Mouse (Mus musculus): ENCODE data around the gene Il1rn.

Gene Il1rn

GRCm38 (mm10) chr2:24382456-24383230 is 46.0 kb downstream of the Il1rn start:
- DNase-seq, result no peak

- no peak for DNase-seq
Measured at GRCm38 (mm10) chr2:24383636-24384035, 47.0 kb downstream of the Il1rn start.

- no peak for DNase-seq
Measured at GRCm38 (mm10) chr2:24384393-24384792, 47.7 kb downstream of the Il1rn start.

- no peak for DNase-seq
Measured at GRCm38 (mm10) chr2:24385111-24385961, 48.7 kb downstream of the Il1rn start.

- DNase-seq, result no peak
Measured at GRCm38 (mm10) chr2:24386158-24386963, 49.7 kb downstream of the Il1rn start.

- DNase-seq, result no peak
Measured at GRCm38 (mm10) chr2:24386964-24387320, 50.3 kb downstream of the Il1rn start.

- DNase-seq, result no peak
Measured at GRCm38 (mm10) chr2:24387361-24388283, 51.0 kb downstream of the Il1rn start.

- no peak for DNase-seq
Measured at GRCm38 (mm10) chr2:24393251-24393650, 56.6 kb downstream of the Il1rn start.

GRCm38 (mm10) chr2:24397115-24397514 is 60.5 kb downstream of the Il1rn start:
- DNase-seq, result no peak

- DNase-seq, result no peak
Measured at GRCm38 (mm10) chr2:24400711-24401110, 64.1 kb downstream of the Il1rn start.
